Mouse (Mus musculus): ENCODE results near the gene Sergef.

Gene Sergef

GRCm38 (mm10) chr7:46536456-46537097 is 103.0 kb downstream of the Sergef start:
- TF ChIP-seq GATA4 (IDR thresholded peaks at IDR 0.05; ENCODE audit: insufficient replicate concordance, low read length) = no peak

DNA sequence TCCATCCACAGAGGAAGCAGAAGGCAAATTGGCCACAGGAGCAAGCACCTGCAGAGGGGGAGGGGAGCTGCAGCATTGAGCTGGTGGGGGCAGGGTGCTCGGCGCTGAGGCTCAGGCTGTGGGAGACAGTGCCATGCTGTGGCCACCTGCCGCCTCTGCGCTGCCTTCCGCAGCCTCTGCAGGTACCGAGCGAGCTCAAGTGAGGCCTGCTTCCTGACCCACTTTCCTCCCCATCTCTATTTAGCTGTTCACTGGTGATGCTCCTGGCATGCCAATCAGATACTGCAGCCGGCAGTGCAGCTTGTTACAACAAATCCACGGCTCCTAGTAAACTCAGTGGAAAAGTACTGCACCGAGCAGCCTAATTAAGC is 104.2 kb downstream of the Sergef start:
- no peak for TF ChIP-seq GATA4 (IDR thresholded peaks at IDR 0.05; ENCODE audit: insufficient replicate concordance, low read length)

GRCm38 (mm10) chr7:46534767-46535428 is 104.7 kb downstream of the Sergef start:
- no peak for TF ChIP-seq GATA4 (IDR thresholded peaks at IDR 0.05; ENCODE audit: insufficient replicate concordance, low read length)

- TF ChIP-seq GATA4 (IDR thresholded peaks at IDR 0.05; ENCODE audit: insufficient replicate concordance, low read length) = no peak
Measured at GRCm38 (mm10) chr7:46533518-46533917, 106.1 kb downstream of the Sergef start.

DNA sequence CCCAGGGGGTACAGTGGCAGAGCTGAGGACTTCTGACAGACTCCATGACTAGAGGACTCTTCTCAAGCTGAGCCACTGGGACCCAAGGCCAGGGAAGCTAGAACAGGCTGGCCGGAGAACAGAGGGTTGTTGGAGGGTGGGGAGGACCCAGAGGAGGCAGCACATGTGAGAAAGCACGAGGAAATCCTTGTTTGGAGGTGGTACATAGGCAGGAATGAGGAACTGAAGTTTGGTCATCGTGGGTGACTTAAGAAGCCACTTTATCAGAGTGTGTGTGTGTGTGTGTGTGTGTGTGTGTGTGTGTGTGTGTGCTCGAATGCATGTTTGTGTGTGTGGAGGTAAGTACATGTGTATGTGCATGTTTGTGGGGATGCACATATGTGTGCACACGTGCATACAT is 108.3 kb downstream of the Sergef start:
- no peak for TF ChIP-seq GATA4 (IDR thresholded peaks at IDR 0.05; ENCODE audit: insufficient replicate concordance, low read length)

DNA sequence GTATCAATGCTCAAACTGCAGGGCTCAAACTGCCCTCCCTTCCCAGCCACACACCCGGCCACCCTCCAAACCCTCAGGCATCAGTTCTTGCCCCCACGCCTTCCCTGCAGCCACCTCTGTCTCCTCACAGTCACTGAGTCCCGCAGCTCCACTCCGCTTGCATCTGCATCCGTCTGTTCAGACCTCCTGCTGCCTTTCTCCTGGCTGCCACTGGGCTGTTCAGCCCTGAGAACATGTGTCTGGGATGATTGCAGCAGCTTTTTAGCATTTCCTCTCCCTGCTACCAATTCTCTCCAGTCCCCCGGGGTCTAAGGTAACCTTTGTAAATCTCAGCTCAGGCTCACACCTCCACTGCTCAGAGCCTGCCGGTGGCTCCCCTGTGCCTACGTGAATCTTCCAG is 109.7 kb downstream of the Sergef start:
- no peak for TF ChIP-seq GATA4 (IDR thresholded peaks at IDR 0.05; ENCODE audit: insufficient replicate concordance, low read length)

- TF ChIP-seq GATA4 (IDR thresholded peaks at IDR 0.05; ENCODE audit: insufficient replicate concordance, low read length) = no peak
Measured at GRCm38 (mm10) chr7:46529259-46529658, 110.3 kb downstream of the Sergef start.

GRCm38 (mm10) chr7:46526665-46527154 is 112.9 kb downstream of the Sergef start:
- TF ChIP-seq GATA4 (IDR thresholded peaks at IDR 0.05; ENCODE audit: insufficient replicate concordance, low read length) = no peak

DNA sequence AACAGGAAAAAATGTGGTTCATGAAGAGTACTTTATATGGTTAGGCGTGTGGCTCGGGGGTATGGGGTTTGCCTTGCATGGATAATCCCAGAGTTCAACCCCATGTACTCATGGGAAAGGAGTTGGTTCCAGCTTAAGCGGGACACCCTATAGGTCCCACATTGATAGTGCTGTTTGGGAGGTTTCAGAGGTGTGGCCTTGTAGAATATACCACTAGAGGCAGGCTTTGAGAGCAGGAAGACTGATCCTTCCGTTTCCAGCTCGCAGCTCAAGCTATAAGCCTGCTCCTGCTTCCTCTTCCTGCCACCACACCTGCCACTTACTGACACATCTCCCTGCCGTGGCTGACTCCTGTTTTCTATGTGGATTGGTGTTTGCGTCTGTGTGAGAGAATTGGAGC is 116.4 kb downstream of the Sergef start:
- no peak for TF ChIP-seq GATA4 (IDR thresholded peaks at IDR 0.05; ENCODE audit: insufficient replicate concordance, low read length)

GRCm38 (mm10) chr7:46521794-46522193 is 117.8 kb downstream of the Sergef start:
- no peak for TF ChIP-seq GATA4 (IDR thresholded peaks at IDR 0.05; ENCODE audit: insufficient replicate concordance, low read length)

- no peak for TF ChIP-seq GATA4 (IDR thresholded peaks at IDR 0.05; ENCODE audit: insufficient replicate concordance, low read length)
Measured at GRCm38 (mm10) chr7:46519148-46519547, 120.5 kb downstream of the Sergef start.

GRCm38 (mm10) chr7:46517158-46517557 is 122.4 kb downstream of the Sergef start:
- no peak for TF ChIP-seq GATA4 (IDR thresholded peaks at IDR 0.05; ENCODE audit: insufficient replicate concordance, low read length)

DNA sequence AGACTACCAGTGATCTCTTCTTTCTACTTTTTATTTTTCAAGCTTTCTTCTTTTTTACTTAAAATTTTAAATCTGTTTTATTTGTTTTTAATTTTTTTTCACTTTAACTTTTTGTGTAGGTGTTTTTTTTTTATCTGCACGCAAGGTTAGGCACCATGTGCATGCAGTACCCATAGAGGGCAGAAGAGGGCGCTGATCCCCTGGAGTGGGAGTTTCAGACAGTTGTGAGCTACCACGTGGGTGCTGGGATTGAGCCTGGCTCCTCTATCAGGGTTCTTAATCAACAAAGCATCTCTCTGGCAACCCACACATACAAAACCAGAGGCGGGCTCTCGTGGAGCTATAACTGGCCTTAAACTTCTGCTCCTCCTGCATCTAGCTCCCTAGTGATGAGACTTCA is 123.6 kb downstream of the Sergef start:
- TF ChIP-seq GATA4 (IDR thresholded peaks at IDR 0.05; ENCODE audit: insufficient replicate concordance, low read length) = no peak

DNA sequence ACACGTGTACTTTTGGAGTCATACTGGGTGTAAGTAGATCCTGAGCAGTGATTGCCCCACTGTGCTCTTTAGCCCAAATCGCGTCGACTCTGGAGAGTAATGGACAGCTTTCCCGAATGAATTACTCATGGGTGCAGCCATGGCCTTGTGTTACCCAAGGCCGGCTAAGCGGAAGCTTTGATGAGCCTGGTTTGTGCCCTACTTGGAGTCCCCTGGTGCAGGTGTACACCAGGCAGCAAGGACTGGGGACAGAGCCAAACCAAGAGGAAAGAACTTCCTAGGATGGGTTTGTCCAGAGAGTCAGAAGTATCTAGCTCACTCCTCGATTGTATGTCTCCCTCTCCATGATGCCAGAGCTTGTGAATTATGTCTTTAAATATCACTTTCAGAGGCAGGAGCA is 124.6 kb downstream of the Sergef start:
- no peak for TF ChIP-seq GATA4 (IDR thresholded peaks at IDR 0.05; ENCODE audit: insufficient replicate concordance, low read length)

- no peak for TF ChIP-seq GATA4 (IDR thresholded peaks at IDR 0.05; ENCODE audit: insufficient replicate concordance, low read length)
Measured at GRCm38 (mm10) chr7:46513562-46513961, 126.0 kb downstream of the Sergef start.

GRCm38 (mm10) chr7:46512792-46513191 is 126.8 kb downstream of the Sergef start:
- no peak for TF ChIP-seq GATA4 (IDR thresholded peaks at IDR 0.05; ENCODE audit: insufficient replicate concordance, low read length)

DNA sequence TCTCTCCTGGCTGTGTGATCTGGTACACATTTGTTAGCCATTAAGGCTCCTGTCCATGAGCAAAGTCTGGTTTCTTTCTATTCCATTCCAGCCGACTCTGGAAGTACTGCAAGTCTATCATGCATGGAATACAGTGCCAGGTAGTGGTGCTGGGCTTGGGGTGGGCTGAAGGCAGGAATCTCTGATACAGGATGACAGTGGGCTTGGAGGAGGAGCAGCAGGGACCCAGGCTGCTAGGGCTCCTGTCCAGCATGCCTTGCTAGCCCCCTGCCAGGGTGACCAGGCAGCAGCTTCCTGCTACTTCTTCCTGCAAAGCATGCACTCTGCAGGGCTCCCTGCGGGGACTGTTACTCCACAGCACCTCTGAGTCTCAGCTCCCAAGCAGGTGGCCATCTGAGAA is 128.8 kb downstream of the Sergef start:
- no peak for TF ChIP-seq GATA4 (IDR thresholded peaks at IDR 0.05; ENCODE audit: insufficient replicate concordance, low read length)
